Mouse (Mus musculus) Patski (cell line): ENCODE measurements around the gene Thnsl2. TPM values are rescaled to one million over a fixed set of nuclear protein-coding genes. Genes with fewer than 3 reads are reported as not detected.
A peak's percentile ranks its signal among the peaks of the same experiment; 100 is the strongest.

Source experiments
- ATAC-seq: fragments of 100-300 bp; one replicate; pipeline ENCODE4 v1.8.0; 2021
- CTCF ChIA-PET: fragments of 350-600 bp; sonication (Branson Sonifier 250); formaldehyde crosslinking; loops from one replicate; lab custom pipeline; 2022; ENCODE audit warnings: inconsistent platforms; lab: Charles Lee
- POLR2A ChIA-PET: fragments of 350-600 bp; sonication (Branson Sonifier 250); formaldehyde crosslinking; loops from one replicate; lab custom pipeline; 2022; ENCODE audit warnings: antibody characterized with exemption, inconsistent platforms; lab: Charles Lee
- DNase-seq: peaks from one replicate; pipeline ENCODE4 v3.0.0-alpha.2; 2011; ENCODE audit warnings: low read depth, low spot score
- H3K27me3 ChIP-seq: fragments of 371-371 bp; one replicate; pipeline ENCODE4 v1.5.1; 2021
- CTCF ChIP-seq: fragments of 100-300 bp; IDR thresholded peaks from one replicate; pipeline ENCODE4 v1.5.1; 2021
- in situ Hi-C: fragments of 300-500 bp; cut with MboI; formaldehyde crosslinking; loops from 3 replicates; pipeline ENCODE4 v1.11.1; 2018; ENCODE audit warnings: low pct_unique_long_range_greater_than_20kb, mixed read lengths
- polyA plus RNA-seq: library from polyadenylated mRNA; unstranded; gene quantifications from one replicate; pipeline ENCODE4 v1.2.3, GENCODE M21; 2021

The Thnsl2 gene
- 0.08 TPM for polyA plus RNA-seq

DNA sequence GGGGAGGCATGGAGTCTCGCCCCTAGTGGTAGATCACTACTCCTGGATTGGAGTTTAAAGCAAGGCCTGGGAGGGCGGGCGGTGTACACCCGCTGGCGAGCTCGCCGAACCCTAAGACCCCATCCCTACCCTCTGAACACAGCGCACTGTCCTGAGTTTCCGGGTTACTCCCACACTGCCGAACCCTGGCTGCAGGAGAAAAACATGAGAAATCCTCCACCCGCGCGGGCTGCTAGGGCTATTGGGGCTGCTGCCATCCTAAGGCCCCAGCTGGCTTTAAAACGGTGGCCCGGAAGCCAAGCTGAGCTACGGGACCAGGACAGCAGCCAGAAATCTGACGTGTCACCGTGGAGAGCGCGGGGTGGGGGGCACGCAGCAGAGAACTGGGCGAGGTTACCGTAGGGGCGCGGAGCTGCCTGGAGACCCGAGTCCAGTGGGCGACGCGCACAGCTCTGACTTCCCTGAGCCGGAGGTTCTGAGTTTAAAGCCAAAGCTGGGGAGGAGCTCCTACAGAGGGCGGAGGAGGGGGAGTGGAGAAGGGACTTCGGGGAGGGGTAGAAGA lies at the start of gene Thnsl2:
Gene Thnsl2 (minus strand): TSS at position 546 of the 562 bp plus-strand sequence.
- CTCF ChIA-PET, result interaction anchor here (0.8 to 2.1 kb wide), 4 partner anchors 8 to 10 kb away, joined by 3 to 9 read pairs (median 4); no protein-coding TSS in a partner anchor
- H3K27me3 ChIP-seq, result no peaks in the 10 kb centered on the region
- DNase-seq, result no peak
- TF ChIP-seq CTCF, result no peak
- no peak for ATAC-seq
- in situ Hi-C loops, result no loop called here
- POLR2A ChIA-PET, result no interaction called here

DNA sequence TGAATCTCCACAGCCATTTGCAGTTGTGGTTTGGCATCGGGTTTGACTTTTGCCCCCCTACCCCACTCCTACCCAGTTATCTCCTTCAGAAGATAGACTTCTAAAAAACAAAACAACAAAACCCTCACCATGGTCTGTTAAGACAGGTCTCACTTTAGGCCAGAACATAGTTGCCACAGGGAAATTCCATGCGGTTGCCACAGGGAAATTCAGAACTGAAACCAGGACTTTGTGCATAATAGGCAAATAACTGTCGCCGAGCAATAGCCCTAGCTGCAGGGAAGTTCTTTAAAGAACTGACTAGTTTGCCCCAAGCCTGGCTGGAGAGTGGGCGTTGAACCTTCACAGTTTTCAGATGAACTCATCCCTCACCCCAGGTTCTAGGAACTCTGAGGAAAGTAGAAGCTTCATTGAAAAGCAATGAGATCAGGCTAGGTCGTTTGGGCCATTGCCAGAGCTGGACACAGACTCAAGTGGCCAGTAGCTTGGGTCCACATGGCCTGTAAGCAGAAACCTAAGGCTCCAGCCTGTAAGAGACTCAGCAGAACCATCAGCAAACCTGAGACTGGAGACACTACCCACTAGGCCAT lies 49.0 kb upstream of the Thnsl2 start:
- ATAC-seq (no peak), DNase-seq (no peak)
- in situ Hi-C loops, result no loop called here
- H3K27me3 ChIP-seq, result no peaks in the 10 kb centered on the region
- ChIA-PET CTCF (no interaction called here), POLR2A (no interaction called here)
- no peak for TF ChIP-seq CTCF

DNA sequence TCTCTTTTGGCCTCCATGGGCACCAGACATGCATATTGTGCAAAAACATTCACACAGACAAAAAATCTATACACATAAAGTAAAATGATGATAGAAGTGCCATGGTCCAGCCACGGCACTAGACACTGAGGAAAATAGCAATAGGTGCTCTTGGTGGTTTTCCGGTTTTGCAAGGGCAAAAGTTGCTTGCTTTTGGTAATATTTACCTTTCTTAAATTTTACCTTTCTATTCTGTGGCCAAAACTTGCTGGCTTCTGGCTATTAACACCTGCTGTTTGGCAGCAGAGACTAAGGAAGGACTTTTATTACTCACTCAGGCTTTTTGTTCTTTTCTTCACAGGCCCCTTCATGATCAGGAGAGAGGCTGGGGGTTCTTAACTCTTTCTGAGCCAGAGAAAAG lies 46.3 kb upstream of the Thnsl2 start:
- CTCF ChIA-PET, result no interaction called here
- TF ChIP-seq CTCF, result no peak
- POLR2A ChIA-PET, result no interaction called here
- ATAC-seq (no peak), DNase-seq (no peak)
- H3K27me3 ChIP-seq, result no peaks in the 10 kb centered on the region
- in situ Hi-C loops, result no loop called here

DNA sequence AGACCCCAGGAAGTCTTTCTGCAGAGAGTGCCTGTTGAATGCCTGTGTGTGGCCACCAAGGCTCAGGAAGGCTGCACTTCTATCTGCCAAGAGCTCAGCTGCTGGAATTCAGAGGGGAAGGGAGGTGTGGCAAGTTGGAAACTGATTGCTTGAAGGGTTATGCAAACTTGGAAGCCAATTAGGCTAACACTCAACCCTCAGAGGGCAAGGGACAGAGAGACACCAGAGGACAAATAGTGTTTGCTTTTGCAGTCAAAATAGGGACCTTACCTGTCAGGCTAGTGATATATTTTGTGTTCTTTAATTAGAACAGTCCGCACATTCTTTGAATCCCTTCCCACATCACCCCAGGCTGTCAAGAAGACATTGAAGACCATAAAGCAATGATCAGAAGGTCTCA lies 45.3 kb upstream of the Thnsl2 start:
- ATAC-seq, result no peak
- H3K27me3 ChIP-seq, result no peaks in the 10 kb centered on the region
- no peak for TF ChIP-seq CTCF
- DNase-seq, result no peak
- CTCF ChIA-PET, result no interaction called here
- POLR2A ChIA-PET, result no interaction called here
- in situ Hi-C loops, result no loop called here

DNA sequence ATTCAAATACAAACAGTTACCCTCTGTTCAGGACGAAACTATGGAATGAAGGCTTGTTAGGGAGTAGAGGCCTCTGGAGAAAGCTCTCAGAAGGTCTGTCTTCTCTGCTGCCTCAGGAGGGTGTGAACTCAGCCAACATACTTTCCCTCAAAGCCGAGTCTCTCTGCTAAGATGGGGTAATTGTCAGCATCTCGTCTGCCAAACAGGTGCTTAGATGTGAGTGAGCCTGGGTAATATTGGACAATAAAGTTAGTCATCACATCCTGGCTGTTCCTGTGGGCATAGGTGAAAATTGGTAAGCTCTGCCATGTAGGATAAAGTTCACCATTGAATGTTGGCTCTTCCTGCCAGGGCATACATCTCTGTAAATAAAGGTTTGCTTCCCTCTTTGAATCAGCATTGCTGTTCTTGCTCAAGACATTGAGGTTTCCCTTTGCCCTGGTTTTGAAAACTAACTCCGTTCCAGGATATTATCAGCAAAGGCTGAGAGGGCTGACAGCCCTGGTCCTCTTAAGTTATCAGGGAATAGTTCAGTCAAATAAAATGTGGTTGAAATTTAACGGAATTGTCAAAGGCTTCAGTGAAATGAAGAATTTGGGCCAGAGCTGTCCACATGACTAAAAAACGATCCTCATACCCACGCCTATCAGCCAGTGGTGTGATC lies 40.8 kb upstream of the Thnsl2 start:
- no peak for TF ChIP-seq CTCF
- POLR2A ChIA-PET, result no interaction called here
- CTCF ChIA-PET, result no interaction called here
- DNase-seq, result no peak
- no peak for ATAC-seq
- in situ Hi-C loops, result no loop called here
- no peaks in the 10 kb centered on the region for H3K27me3 ChIP-seq

DNA sequence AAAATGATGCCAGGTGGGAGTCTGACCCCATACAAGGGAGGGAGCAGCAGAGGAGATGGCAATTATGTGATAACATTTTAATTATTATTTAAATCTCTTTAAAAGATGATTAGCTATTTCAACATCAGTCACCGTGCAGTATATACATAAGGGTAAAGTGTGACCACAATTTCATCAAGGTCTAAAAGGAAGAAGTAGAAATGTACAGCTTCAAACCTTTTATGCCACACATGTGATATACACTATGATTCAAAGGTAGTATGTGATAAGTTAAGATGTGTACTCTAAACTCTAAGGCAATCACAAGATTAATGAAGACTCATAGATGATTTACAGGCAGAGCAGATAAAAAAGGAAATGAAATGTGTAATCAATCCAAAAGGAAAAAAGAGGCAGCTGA lies 36.4 kb upstream of the Thnsl2 start:
- TF ChIP-seq CTCF, result no peak
- no peak for DNase-seq
- H3K27me3 ChIP-seq, result no peaks in the 10 kb centered on the region
- ChIA-PET CTCF (no interaction called here), POLR2A (no interaction called here)
- ATAC-seq, result no peak
- in situ Hi-C loops, result no loop called here

DNA sequence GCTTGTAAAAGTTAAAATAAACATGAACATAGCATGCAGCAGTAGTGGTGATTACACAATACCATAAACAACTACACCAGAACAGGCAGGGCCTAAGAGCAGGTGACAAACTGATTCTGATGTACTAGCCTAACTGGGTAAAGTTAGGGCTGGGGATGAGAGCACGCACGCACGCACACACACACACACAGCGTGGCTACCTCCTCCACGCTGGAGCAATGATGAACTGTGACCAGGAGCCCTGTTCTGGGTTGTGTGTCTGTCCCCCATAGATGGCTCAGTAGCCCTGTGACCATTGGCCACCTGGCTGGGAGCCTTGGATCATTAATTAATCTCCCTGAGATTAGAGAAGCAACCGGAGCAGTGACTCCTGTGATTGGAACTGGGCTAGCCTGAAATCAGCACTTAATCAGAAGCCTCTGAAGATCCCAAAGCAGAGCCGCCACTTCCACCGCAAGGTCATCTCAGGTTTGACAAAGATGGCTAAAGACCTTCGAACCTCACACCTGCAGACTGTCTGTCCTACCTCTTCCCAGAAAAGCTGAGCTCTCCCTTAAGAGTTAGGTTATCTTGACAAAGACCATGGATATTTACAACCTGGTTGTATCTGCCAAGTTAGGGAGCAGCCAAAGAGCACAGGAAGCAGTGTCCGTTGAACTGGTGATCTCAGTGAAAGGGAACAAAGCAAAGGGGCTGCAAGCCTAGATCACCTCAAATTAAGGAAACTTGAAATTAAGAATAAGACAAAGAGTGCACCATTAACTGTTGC lies 28.8 kb upstream of the Thnsl2 start:
- no peak for DNase-seq
- H3K27me3 ChIP-seq, result no peaks in the 10 kb centered on the region
- ChIA-PET POLR2A (no interaction called here), CTCF (no interaction called here)
- in situ Hi-C loops, result no loop called here
- ATAC-seq, result no peak
- TF ChIP-seq CTCF, result no peak

DNA sequence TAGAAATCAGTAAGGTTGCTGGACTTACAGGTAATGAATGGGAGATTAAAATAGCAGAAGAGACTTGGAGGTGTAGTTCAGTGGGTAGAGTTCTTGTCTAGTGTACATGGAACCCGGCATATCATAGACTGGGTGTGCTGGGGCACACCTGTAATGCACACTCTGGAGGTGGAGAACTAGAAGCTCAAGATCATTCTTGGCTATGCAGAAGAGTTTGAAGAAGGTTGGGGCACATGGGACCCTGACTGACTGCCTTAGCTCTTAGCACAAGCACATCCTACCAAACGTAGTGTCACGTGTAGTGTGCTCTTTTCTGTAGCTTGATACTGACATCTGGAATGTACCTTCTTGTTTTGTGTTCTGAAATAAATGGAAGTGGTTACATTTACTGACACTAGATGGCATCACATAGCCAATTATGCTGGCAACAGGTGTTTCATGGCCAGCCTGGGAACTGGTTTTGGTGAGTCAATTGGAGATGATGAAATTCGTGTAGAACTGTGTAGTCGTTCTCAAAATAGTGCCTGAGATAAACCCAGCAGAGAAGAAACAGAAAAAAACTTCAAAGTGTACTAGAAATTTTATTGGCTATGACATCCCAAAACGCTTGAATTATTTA lies 22.4 kb upstream of the Thnsl2 start:
- in situ Hi-C loops, result loop anchor here (10.0 kb wide), 1 partner anchor 638 kb away; no protein-coding TSS in a partner anchor
- CTCF ChIA-PET, result interaction anchor here (0.7 to 1.7 kb wide), 10 partner anchors 10 to 434 kb away, joined by 3 to 10 read pairs (median 3); no protein-coding TSS in a partner anchor
- peak; percentile 82 for TF ChIP-seq CTCF
- POLR2A ChIA-PET, result no interaction called here
- peak; percentile 35 for DNase-seq
- no peaks in the 10 kb centered on the region for H3K27me3 ChIP-seq
- ATAC-seq, result peak; percentile 57

DNA sequence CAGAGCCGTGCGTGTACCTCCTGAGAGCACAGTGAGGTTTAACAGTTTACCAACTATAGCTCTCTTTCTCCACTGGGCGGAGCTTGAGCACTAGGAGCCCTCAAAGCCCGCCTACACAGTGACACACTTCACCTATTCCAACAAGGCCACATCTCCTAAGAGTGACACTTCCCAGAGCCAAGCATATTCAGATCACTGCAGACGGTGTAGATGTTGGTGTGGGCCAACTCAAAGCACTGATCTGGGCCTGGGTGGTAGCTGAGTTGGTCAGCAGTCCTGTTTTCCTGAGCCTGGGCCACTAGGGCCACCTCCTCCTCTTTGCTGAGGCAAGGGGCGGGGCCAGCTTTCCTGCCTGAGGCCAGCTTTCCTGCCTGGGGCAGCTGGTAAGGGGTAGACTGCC lies 20.2 kb upstream of the Thnsl2 start:
- peak; percentile 91 for ATAC-seq

DNA sequence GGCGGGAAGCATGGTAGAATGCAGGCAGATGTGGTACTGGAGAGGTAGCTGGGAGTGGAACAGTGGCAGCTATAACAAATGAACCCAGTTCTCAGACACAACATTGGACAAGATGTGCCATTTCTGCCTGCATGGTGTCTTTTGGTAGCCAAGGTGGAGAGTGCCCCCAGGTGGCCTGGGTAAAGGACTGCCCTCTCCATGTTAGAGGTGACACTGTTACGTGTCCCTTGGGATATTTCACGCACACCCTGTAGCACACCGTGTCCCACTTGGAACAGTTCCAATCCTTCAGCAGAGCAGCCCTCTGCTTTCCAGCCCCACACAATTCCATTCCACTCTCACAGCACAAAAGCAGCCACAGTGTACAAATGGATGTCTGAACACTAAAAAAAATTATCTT lies 18.0 kb upstream of the Thnsl2 start:
- ATAC-seq (no peak), DNase-seq (no peak)
- in situ Hi-C loops, result loop anchor here (5.0 to 10.0 kb wide), 2 partner anchors 110 to 643 kb away; partner anchors contain the start of gene Krcc1
- TF ChIP-seq CTCF, result peak; percentile 37
- ChIA-PET POLR2A (interaction anchor here (1.2 kb wide), 1 partner anchor 206 kb away, joined by 3 read pairs; the partner anchor contains the start of gene Foxi3), CTCF (interaction anchor here (0.8 to 1.2 kb wide), 2 partner anchors 13 to 31 kb away, joined by 3 to 4 read pairs; no protein-coding TSS in a partner anchor)
- no peaks in the 10 kb centered on the region for H3K27me3 ChIP-seq

More for the DNA sequence above, 20.2 kb upstream of the Thnsl2 start:
- CTCF ChIA-PET, result interaction anchor here (1.0 to 2.4 kb wide), 7 partner anchors 13 to 262 kb away, joined by 3 to 11 read pairs (median 5); no protein-coding TSS in a partner anchor
- no peaks in the 10 kb centered on the region for H3K27me3 ChIP-seq
- DNase-seq, result no peak
- peak; percentile 53 for TF ChIP-seq CTCF
- in situ Hi-C loops, result loop anchor here (5.0 to 10.0 kb wide), 2 partner anchors 108 to 640 kb away; partner anchors contain the start of gene Krcc1
- POLR2A ChIA-PET, result no interaction called here
